Mouse (Mus musculus) retina, postnatal 1 day (tissue): ENCODE measurements around the gene Crk.
A peak's percentile ranks its signal among the peaks of the same experiment; 100 is the strongest.

Experiments
- DNase-seq: peaks from one replicate; pipeline ENCODE4 v3.0.0-alpha.2; 2012

Gene Crk

DNA sequence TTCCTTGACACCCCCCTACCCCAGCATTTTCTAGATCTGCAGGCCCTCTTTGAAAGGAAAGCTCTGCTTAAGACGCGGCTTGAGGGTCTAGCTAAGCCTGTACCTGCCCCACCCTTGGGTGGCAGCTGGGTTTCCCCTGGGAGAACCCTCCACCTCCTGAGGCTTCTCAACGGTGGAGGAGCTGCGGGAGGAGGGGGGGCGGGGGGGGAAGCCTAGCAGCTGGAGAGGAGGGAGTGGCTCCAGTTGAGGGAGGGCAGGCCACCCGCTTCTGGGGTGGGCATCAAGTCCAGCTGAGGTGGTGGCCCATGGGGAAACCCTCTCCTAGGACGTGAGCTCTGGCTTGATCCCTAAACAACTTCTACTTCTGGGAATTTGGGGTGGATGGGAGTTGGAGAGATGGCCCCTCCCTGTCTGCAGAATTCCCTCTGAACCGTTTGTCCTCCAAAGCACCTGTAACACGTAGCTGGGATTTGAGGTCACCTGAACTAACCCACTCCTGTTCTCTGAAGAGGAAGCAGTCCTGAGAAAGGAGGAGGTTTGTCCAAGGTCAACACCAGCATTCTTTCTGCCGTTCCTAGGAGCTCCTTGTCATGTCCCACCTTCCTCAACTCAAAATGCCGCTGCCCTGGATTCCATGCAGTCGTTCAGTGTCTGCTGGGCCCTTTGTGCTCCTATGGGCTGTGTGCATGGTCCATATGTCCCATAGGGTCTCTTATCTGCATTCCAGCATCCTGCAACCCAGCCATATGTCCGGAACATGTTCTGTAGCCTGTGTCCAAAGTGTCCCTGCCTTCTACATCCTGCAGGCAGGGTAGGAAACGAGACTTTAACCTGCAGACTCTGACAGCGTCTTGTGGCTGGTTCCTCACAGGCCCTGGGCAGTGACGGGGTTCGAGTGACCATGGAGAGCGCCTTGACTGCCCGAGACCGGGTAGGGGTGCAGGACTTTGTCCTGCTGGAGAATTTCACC, 22.2 kb upstream of the Crk start:
- peak; percentile 28 for DNase-seq

DNA sequence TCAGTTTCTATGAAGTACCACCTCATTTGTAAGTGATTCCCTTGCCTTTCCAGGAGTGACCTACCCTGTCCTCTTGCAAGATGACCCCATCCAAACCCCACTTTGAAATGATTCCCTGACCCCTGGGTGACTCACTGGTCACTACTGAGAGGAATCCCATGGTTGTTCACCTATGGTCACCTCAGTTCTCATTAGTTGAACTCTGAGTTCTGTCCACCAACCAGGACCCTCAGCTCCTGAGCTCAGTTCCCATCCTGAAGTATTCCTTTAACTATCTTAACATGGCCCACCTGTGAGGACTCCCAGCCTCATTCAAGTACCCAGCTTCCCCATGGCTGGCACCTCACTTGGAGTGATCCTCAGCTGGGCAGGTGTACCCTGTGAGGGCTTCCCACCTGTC, 21.2 kb upstream of the Crk start:
- DNase-seq, result no peak

DNA sequence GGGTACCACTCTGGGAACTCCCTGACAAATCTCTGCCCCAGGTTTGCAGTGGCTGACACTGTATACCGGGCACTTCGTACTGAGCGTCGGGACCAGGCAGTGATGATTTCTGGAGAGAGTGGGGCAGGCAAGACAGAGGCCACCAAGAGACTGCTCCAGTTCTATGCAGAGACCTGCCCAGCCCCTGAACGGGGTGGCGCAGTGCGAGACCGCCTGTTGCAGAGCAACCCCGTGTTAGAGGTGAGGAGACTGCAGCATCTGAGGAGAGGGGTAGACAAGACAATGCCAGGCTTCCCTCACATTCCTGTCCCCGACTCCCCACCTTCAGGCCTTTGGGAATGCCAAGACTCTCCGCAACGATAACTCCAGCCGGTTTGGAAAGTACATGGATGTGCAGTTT, 20.7 kb upstream of the Crk start:
- DNase-seq, result no peak

DNA sequence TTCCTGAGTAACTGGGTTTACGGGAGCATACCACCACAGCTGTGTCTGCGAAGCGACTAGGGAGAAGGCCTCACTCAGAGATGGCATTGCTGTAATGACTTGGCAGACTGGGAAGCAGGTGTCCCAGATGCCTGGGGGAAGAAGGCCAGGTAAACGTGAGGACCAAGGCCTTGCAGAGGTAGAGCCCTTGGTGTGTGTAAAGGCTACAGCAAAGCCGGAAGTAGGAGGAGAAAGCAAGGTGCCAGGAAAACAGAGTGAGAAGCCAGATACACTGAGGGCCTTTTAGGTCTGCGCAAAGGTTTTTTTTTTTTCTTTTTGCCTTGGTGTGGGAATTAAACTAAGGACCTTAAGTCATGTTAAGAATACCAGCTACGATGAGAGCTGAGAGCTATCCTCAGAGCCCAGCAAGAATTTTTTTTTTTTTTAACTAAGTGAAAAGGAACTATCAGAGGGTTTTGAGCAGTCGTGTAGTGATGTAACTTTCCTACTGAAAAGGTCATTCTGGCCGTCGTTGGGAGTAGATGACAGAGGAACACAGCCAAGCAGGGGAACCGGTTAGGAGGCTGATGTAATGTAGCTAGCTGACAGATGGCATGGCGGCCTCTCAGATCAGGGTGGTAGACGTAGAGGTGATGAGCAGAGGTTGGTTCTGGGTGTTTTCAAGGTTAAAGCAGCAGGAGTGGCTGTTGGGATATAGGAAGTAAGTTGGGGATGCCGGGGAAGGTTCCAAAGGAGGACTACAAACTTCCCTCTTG, 19.9 kb upstream of the Crk start:
- no peak for DNase-seq

DNA sequence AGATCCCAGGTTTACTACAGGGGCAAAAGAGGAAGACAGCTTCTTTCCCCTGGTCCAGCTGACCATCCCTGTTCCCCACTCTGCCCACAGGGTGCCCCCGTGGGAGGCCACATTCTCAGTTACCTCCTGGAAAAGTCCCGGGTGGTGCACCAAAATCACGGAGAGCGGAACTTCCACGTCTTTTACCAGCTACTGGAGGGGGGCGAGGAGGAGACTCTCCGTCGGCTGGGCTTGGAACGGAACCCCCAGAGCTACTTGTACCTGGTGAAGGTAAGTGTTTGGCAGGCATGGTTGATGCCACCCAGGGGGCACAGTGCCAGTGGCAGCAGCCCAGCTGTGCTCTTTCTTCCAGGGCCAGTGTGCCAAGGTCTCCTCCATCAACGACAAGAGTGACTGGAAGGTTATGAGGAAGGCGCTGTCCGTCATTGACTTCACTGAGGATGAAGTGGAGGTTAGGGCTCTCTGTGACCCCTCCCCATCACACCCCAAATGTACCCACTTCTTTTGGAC, 18.9 kb upstream of the Crk start:
- no peak for DNase-seq

DNA sequence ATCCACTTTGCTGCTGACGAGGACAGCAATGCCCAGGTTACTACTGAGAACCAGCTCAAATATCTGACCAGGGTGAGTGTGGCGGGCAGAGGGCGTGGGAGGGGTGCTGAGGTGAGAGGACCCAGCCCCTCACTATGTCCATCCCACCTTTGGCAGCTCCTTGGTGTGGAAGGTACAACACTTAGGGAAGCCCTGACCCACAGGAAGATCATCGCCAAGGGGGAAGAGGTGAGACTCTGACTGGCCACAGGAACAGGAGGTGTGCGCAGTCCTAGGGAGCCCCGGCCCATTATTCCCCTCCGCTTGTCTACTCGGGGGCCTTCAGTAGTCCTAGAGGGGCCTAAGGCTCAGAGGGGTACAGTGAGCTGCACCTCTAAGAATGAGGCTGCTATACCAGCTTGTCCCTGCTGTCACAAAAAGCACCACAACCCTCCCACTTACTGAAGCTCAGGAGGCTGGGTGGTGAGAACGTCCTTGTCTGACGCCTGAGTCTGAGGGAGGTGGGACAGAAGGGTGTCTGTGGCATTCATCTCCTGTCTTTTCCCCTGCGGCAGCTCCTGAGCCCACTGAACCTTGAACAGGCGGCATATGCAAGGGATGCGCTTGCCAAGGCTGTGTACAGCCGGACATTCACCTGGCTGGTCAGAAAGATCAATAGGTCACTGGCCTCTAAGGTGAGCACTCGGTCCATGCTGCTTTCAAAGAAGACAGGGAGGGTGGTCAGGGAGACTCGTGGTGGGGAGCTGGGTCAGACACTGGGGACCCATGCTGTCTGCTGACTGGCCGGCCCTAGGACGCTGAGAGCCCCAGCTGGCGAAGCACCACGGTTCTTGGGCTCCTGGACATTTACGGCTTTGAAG, 17.9 kb upstream of the Crk start:
- DNase-seq, result no peak

DNA sequence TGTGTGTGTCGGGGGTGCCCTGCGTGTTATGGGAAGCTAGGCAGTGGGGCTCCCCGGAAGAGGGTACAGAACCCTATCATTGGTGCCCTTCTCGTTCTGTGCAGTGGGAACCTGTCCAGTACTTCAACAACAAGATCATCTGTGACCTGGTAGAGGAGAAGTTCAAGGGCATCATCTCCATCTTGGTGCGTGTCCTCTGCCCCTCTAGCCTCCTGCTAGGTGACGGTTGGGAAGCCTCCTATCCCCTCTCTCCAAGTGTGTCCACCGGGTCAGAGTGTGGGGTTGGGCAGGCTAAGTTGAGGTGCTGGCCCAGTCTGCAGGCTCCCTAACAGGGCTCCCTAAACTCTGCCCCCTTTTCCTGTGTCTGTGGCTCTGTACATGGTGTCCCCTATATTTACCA, 16.9 kb upstream of the Crk start:
- no peak for DNase-seq

DNA sequence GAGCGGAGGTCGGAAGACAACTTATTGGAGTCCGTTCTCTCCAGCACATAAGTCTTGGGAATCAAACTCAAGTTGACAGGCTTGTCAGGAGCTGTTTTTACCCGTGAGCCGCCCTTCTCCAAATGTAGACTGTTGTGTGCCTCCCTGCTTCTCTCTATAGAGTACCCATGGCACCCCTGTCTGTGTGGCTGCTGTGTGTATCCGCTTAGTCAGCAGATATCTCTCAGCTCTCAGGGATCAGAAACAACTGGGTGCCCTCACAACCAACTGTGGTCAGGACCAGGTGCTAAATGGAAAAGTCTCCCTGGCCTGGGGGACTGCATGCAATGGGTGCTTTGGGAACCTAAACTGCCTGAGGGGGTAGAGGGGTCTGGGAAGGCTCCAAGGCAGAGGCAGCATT, 12.8 kb upstream of the Crk start:
- no peak for DNase-seq

DNA sequence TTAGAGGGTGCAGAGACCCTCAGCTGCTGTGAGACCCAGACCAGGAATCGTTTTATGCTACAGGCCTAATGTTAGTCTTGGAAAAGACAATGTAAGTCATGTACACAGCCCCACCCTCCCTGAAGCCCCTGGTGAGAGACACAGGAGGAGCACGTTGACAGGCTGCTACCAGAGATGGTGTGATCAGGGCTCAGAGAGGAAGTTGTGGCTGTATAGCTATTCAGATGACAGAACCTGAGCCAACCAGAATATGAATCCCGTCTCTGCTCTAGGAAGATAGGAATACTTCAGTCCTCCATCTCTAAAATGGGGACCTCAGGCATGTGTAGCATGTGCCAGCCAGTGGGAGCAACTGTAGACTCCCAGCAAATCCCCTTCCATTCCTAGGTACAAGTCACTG, 10.4 kb upstream of the Crk start:
- no peak for DNase-seq

DNA sequence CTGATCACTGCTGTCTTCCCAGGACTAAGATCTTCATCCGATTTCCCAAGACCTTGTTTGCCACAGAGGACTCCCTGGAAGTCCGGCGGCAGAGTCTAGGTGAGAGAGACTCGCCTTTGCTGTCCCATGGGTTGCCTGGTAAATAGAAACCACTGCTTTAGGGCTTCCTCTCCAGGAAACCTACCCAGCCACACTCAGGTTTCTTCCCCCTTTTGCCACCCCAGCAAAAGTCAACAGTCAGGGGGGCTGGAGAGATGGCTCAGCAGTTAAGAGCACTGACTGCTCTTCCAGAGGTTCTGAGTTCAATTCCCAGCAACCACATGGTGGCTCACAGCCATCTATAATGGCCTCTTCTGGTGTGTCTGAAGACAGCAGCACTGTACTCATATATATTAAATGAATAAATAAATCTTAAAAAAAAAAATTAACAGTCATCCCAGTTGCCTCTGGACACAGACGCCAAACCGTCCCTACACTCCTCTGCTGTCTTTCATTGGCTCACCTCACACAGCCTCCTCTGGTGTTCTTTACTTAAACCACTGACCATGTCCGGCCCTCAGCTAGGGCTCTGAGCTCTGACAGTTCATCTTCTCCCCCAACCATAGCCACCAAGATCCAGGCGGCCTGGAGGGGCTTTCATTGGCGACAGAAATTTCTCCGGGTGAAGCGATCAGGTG, 9.7 kb upstream of the Crk start:
- DNase-seq, result no peak

DNA sequence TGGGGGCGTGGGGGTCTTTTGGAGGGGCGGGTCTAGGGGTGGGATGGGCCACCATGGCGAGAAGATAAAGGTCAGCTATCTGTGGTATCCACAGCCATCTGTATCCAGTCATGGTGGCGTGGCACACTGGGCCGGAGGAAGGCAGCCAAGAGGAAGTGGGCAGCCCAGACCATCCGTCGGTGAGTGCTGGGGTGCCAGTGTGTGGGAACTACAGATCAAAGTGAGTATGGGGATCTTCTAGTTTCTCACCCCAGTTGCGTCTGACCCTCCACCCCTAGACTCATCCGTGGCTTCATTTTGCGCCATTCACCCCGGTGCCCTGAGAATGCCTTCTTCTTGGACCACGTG, 9.2 kb upstream of the Crk start:
- DNase-seq, result no peak

DNA sequence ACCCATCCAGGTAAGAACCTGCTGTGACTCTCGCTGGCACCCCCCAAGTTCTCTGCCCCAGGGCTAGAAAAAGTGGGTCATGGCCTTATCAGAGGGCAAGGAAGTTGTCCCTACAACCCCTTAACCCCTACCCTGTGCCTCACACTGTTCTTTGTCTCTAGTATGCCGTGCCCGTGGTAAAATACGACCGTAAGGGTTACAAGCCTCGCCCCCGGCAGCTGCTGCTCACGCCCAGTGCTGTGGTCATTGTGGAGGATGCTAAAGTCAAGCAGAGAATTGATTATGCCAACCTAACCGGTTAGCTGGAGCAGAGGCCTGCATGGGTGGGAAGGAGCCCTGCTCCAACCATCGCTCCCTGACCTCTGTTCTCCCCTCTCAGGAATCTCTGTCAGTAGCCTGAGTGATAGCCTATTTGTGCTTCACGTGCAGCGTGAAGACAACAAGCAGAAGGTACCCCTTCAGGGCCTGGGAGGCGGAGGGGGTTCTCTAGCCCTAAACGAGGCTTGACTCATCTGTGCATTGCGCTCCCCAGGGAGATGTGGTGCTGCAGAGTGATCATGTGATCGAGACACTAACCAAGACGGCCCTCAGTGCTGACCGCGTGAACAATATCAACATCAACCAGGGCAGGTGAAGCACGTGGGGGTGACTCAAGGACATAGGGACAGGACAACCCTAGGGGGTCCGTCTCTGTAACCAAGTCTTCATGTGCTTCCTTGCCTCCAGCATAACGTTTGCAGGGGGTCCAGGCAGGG, 7.5 kb upstream of the Crk start:
- DNase-seq, result no peak

DNA sequence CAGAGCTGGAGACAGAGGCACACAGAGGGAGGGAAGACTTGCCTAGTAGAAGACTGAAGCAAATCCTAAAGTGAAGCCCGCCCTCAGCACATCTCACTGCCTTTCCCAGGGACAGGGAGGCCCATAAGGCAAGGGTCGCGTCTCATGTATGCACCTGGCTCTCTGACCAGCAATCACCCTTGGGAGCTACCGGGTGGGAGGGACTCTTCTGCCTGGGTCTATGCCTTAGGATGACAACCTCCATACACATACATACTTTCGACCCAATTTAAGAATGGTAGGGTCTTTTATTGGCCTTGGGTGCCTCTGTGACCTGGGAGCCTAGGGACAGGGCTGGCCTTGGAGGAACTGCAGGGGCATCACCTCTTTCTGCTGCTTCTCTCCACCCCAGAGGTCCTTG, 5.6 kb upstream of the Crk start:
- DNase-seq, result no peak

DNA sequence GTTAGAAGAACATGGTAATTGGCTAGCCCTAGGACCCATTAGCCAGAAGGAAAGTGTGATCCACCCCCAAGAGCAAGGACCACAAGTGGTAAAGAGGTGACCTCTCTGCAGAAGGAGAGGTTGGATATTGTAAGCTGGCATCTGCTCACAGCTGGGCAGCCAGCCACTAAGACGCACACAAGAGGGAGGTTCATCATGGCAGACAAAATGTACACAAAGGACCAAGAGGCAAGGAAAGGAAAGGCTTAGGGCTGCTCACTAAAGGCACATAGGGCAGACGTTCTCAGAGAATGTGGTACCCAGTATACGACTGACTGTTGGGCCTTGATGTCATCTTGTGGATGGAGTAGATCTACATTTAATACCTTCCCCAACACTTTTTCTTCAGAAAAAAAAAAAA, 4.2 kb upstream of the Crk start:
- no peak for DNase-seq

DNA sequence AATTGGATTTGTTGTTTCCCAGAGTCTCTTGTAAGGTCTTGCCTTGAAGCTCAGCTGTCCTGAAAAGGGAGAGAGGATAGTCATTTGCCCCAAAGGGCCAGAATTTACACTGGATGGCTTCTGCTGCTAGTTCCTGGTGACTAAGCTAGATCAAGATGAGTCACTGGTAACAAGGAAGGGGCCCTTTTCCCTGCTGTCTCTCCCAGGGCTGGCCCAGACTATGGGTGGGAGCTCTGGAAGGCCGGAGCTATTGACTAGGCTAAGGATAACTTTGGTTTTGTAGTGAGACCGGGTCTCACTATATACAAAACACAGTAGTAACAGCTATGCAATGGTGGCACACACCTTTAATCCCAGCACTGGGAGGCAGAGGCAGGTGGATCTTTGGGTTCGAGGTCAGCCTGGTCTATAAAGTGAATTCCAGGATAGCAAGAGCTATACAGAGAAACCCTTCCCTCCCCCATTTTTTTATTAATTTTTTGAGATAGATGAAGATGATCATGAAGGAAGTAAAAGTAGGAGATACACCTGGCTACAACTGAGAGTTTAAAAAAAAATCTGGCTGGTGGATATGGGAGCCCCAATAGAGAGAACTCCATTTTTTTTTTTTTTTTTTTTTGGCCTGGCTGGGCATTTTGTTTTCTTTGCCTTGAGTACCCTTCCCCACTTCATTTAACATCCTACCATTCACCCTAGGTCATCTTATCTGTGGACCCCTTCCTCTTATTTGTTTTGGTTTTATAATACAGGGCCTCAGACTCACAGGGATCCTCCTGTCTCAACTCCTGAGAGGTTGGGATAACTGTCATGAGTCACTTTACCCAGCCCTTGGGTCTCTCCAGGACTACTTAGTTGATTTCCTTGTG, 945 bp upstream of the Crk start:
- no peak for DNase-seq

DNA sequence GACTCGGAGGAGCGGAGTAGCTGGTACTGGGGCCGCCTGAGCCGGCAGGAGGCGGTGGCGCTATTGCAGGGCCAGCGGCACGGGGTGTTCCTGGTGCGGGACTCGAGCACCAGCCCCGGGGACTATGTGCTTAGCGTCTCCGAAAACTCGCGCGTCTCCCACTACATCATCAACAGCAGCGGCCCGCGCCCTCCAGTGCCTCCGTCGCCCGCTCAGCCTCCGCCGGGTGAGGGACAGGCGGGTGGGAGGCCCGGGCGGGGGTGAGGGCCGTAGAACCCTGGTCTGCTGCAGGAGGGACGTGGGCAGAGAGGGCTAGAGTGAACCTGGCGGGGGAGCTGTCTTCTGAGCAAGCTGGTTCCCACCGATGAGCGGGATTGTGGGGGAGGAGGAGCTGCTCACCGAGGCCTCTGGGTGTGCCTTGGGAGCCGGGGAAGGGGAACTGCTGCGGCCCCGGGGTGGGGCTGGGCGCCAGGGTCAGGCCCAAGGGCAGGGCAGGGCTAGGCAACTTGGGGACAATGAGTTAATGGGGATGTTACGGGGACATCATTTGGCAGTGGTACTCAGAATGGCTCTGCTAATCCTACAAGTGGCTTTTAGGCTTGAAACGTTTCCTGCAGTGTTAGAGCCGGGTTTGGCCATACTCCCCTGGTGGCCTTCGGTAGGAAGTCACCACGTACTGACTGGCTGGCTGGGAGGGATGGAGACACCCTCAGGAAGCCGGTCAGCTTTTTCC, 546 bp downstream of the Crk start:
- DNase-seq, result peak; percentile 66

DNA sequence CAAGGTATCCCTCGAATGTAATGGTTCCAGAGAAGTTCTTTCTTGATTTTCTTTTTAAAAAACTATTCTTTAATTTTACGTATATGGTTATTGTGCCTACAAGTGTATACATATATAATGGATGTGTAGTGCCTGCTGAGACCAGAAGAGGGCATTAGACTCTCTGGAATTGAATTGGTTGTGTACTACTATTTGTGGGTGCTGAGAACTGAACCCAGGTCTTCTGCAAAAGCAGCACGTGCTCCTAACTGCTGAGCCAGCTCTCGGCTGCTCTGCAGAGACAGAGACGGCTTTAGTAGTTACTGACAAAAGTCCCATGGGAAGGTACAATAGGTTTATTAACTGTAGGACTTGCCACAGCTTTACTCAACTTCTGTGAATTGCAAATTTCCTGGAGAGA, 5.4 kb downstream of the Crk start:
- DNase-seq, result no peak

DNA sequence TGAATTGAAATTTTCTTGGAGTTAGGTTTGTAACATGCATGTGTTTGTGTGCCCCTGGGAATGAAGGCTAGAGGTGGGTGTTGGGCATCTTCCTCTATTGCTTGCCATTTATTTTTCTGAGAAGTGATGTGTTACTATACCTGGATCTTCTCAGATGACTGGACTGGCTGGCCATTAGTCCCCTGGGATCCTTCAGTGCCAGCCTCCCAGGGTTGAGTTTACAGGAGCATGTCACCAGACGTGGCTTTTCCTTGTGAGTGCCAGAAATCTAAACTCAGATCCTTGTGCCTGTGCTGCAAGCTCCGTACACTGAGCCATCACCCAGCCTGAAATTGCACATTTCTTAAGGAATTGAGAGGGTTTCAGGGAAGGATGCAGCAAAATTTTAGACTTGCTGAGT, 5.9 kb downstream of the Crk start:
- DNase-seq, result no peak

DNA sequence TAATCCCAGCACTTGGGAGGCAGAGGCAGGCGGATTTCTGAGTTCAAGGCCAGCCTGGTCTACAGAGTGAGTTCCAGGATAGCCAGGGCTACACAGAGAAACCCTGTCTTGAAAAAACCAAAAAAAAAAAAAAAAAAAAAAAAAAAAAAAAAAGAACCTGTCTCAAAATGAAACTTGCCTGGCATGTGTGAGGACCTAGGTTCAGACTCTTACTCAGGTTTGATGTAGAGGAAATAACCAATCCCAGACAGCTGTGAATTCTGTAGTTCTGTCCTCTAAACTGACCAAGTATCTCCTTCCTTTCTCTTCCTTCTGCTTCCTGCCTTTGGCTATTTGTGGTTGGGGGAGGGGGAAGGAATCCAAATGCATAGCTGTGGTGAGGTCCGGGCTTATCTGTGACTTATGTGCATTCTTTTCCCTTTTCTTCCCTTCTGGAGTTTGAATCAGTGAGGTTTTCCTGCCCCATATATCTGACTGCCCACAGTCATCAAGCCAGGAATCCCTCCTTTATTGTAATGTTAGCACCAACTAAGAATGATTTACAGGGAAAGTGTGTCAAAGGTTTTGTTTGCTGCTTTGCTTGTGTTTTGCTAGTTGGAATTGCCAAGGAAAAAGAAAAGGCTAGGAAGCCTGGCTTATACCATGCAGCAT, 8.4 kb downstream of the Crk start:
- no peak for DNase-seq

DNA sequence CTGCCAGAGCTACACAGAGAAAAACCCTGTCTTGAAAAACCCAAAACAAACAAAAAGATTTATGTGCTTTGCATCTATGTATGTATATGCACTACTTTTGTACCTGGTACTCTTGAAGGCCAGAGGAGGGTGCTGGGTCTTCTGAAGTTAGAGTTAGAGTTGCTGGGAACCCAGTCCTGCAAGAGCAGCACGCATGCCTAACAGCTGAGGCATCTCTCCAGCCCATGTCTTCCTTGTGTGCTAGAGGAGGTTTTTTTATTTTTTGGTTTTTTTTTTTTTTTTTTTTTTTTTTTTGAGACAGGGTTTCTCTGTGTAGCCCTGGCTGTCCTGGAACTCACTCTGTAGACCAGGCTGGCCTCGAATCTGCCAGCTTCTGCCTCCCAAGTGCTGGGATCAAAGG, 9.1 kb downstream of the Crk start:
- DNase-seq, result no peak
